Mouse (Mus musculus) CH12.LX (cell line): ENCODE results near the gene Tmem39b. TPM values are rescaled to one million over a fixed set of nuclear protein-coding genes. Genes with fewer than 3 reads are reported as not detected.

Experiments
- DNase-seq: peaks from one replicate; pipeline ENCODE4 v3.0.0-alpha.2; 2013; ENCODE audit errors: extremely low read depth
- H3K27ac ChIP-seq: 2 replicates; pipeline ENCODE4 v1.5.1; 2012; ENCODE audit warnings: low read depth, mild to moderate bottlenecking, control low read depth, moderate library complexity; ENCODE audit not compliant: insufficient read depth
- H3K27me3 ChIP-seq: replicated peaks from 2 replicates; pipeline ENCODE3; 2012; ENCODE audit warnings: inconsistent platforms
- H3K36me3 ChIP-seq, 2 experiments: replicated peaks in 1 of 2; 2 replicates each; pipeline versions ENCODE3 to v1.6.1; 2012; ENCODE audit warnings: inconsistent platforms in 1 of 2, low read length in 1 of 2, mild to moderate bottlenecking in 1 of 2, mixed read lengths in 1 of 2, moderate library complexity in 1 of 2; ENCODE audit not compliant: control insufficient read depth in 1 of 2, insufficient read depth in 1 of 2
- H3K4me1 ChIP-seq, 2 experiments: 2 replicates each; pipeline ENCODE4 v1.6.1; 2012; ENCODE audit warnings: inconsistent platforms in 1 of 2, moderate library complexity in 1 of 2; ENCODE audit not compliant: insufficient read depth in 2 of 2, control insufficient read depth in 1 of 2
- H3K4me2 ChIP-seq: 2 replicates; pipeline ENCODE4 v1.6.1; 2012; ENCODE audit warnings: low read depth, mild to moderate bottlenecking, control low read depth; ENCODE audit not compliant: poor library complexity, insufficient read depth, severe bottlenecking
- H3K4me3 ChIP-seq, 3 experiments: fragments of 150-350 bp in 1 of 3; sonication (generic) in 1 of 3; replicated peaks in 1 of 3; 2 replicates each; pipeline versions ENCODE3 to v1.5.1; 2011 to 2012; ENCODE audit warnings: low read depth in 2 of 3, low read length in 2 of 3, mild to moderate bottlenecking in 2 of 3, moderate library complexity in 2 of 3, control low read depth in 1 of 3, improper control_type of control experiment in 1 of 3, inconsistent platforms in 1 of 3, mixed read lengths in 1 of 3; ENCODE audit not compliant: poor library complexity in 1 of 3
- H3K79me2 ChIP-seq: replicated peaks from 2 replicates; pipeline ENCODE4 v1.6.1; 2012; ENCODE audit warnings: mild to moderate bottlenecking, moderate library complexity; ENCODE audit not compliant: control insufficient read depth, poor library complexity, insufficient read depth, severe bottlenecking; ENCODE audit errors: extremely low read depth
- H3K9ac ChIP-seq: 2 replicates; pipeline ENCODE4 v1.6.1; 2012; ENCODE audit warnings: low read depth, mild to moderate bottlenecking, control low read depth, moderate library complexity; ENCODE audit not compliant: insufficient read depth
- H3K9me3 ChIP-seq: replicated peaks from 2 replicates; pipeline ENCODE3; 2012; ENCODE audit warnings: low read length, inconsistent platforms, mixed read lengths
- BHLHE40 ChIP-seq: IDR thresholded peaks from 2 replicates; pipeline ENCODE4 v1.6.1; 2011; ENCODE audit warnings: mild to moderate bottlenecking, low read depth, low read length, improper control_type of control experiment
- CTCF ChIP-seq, 2 experiments: IDR thresholded peaks in 1 of 2; conservative IDR thresholded peaks in 1 of 2; 2 replicates each; pipeline ENCODE4 v1.5.1; 2011 to 2012; ENCODE audit warnings: low read depth in 2 of 2, low read length in 2 of 2, improper control_type of control experiment in 1 of 2, inconsistent platforms in 1 of 2, mild to moderate bottlenecking in 1 of 2, moderate library complexity in 1 of 2
- E2F4 ChIP-seq: IDR thresholded peaks from 2 replicates; pipeline ENCODE4 v1.6.1; 2011; ENCODE audit warnings: low read depth, low read length, improper control_type of control experiment; ENCODE audit not compliant: insufficient replicate concordance
- ELF1 ChIP-seq: IDR thresholded peaks from 2 replicates; pipeline ENCODE4 v1.6.1; 2014; ENCODE audit warnings: low read depth, mild to moderate bottlenecking, inconsistent platforms, low read length, improper control_type of control experiment
- HCFC1 ChIP-seq: IDR thresholded peaks from 2 replicates; pipeline ENCODE4 v1.6.1; 2012; ENCODE audit warnings: low read depth, mild to moderate bottlenecking, inconsistent platforms, low read length, improper control_type of control experiment
- IRF4 ChIP-seq: IDR thresholded peaks from 2 replicates; pipeline ENCODE4 v1.6.1; 2014; ENCODE audit warnings: low read depth, mild to moderate bottlenecking, inconsistent platforms, low read length, improper control_type of control experiment
- JUN ChIP-seq: IDR thresholded peaks from 2 replicates; pipeline ENCODE4 v1.6.1; 2011; ENCODE audit warnings: low read depth, mild to moderate bottlenecking, low read length, improper control_type of control experiment, moderate library complexity; ENCODE audit not compliant: insufficient read depth
- JUND ChIP-seq: conservative IDR thresholded peaks from 2 replicates; pipeline ENCODE4 v1.6.1; 2011; ENCODE audit warnings: low read depth, low read length, improper control_type of control experiment
- KAT2A ChIP-seq: IDR thresholded peaks from 2 replicates; pipeline ENCODE4 v1.6.1; 2012; ENCODE audit warnings: low read length, improper control_type of control experiment, inconsistent platforms; ENCODE audit not compliant: insufficient replicate concordance
- MAFK ChIP-seq: IDR thresholded peaks from 2 replicates; pipeline ENCODE4 v1.6.1; 2011; ENCODE audit warnings: low read length, improper control_type of control experiment; ENCODE audit not compliant: insufficient replicate concordance
- MAX ChIP-seq: IDR thresholded peaks from 2 replicates; pipeline ENCODE4 v1.6.1; 2011; ENCODE audit warnings: low read length, improper control_type of control experiment
- MAZ ChIP-seq: IDR thresholded peaks from 2 replicates; pipeline ENCODE4 v1.6.1; 2012; ENCODE audit warnings: low read depth, mild to moderate bottlenecking, inconsistent platforms, low read length, improper control_type of control experiment, moderate library complexity
- MXI1 ChIP-seq: IDR thresholded peaks from 2 replicates; pipeline ENCODE4 v1.6.1; 2011; ENCODE audit warnings: mild to moderate bottlenecking, low read depth, low read length, improper control_type of control experiment
- NELFE ChIP-seq: IDR thresholded peaks from 2 replicates; pipeline ENCODE4 v1.6.1; 2011; ENCODE audit warnings: low read depth, low read length, improper control_type of control experiment
- NRF1 ChIP-seq: IDR thresholded peaks from 2 replicates; pipeline ENCODE4 v1.6.1; 2014; ENCODE audit warnings: low read depth, mild to moderate bottlenecking, inconsistent platforms, low read length, improper control_type of control experiment, moderate library complexity
- POLR2A ChIP-seq: IDR thresholded peaks from 2 replicates; pipeline ENCODE4 v1.6.1; 2011; ENCODE audit warnings: low read depth, mild to moderate bottlenecking, improper control_type of control experiment, low read length
- POLR2AphosphoS2 ChIP-seq: IDR thresholded peaks from 2 replicates; pipeline ENCODE4 v1.6.1; 2011; ENCODE audit warnings: low read depth, low read length, improper control_type of control experiment
- RAD21 ChIP-seq: IDR thresholded peaks from 2 replicates; pipeline ENCODE4 v1.6.1; 2011; ENCODE audit warnings: low read depth, mild to moderate bottlenecking, low read length, improper control_type of control experiment, moderate library complexity
- RCOR1 ChIP-seq: conservative IDR thresholded peaks from 2 replicates; pipeline ENCODE4 v1.6.1; 2012; ENCODE audit warnings: low read depth, mild to moderate bottlenecking, inconsistent platforms, low read length, improper control_type of control experiment
- SIN3A ChIP-seq: IDR thresholded peaks from 2 replicates; pipeline ENCODE4 v1.6.1; 2012; ENCODE audit warnings: low read length, improper control_type of control experiment, inconsistent platforms
- SMC3 ChIP-seq: IDR thresholded peaks from 2 replicates; pipeline ENCODE4 v1.6.1; 2011; ENCODE audit warnings: low read depth, low read length, improper control_type of control experiment
- TBP ChIP-seq: conservative IDR thresholded peaks from 2 replicates; pipeline ENCODE4 v1.6.1; 2011; ENCODE audit warnings: low read depth, low read length, improper control_type of control experiment
- TCF12 ChIP-seq: IDR thresholded peaks from 2 replicates; pipeline ENCODE4 v1.6.1; 2014; ENCODE audit warnings: low read depth, mild to moderate bottlenecking, inconsistent platforms, low read length, improper control_type of control experiment
- UBTF ChIP-seq: IDR thresholded peaks from 2 replicates; pipeline ENCODE4 v1.6.1; 2012; ENCODE audit warnings: low read depth, mild to moderate bottlenecking, inconsistent platforms, low read length, improper control_type of control experiment, moderate library complexity
- USF1 ChIP-seq: IDR thresholded peaks from 2 replicates; pipeline ENCODE4 v1.6.1; 2014; ENCODE audit warnings: low read depth, mild to moderate bottlenecking, inconsistent platforms, low read length, improper control_type of control experiment
- USF2 ChIP-seq: conservative IDR thresholded peaks from 2 replicates; pipeline ENCODE4 v1.6.1; 2011; ENCODE audit warnings: low read depth, low read length, improper control_type of control experiment
- ZKSCAN1 ChIP-seq: IDR thresholded peaks from 2 replicates; pipeline ENCODE4 v1.6.1; 2012; ENCODE audit warnings: low read depth, inconsistent platforms, low read length, improper control_type of control experiment, borderline replicate concordance
- ZMIZ1 ChIP-seq: IDR thresholded peaks from 2 replicates; pipeline ENCODE4 v1.6.1; 2012; ENCODE audit warnings: low read depth, mild to moderate bottlenecking, inconsistent platforms, low read length, improper control_type of control experiment
- dilution Hi-C: fragments of 300-500 bp; cut with MboI; formaldehyde crosslinking; loops from 2 replicates; pipeline ENCODE4 v1.14.3; 2020; ENCODE audit warnings: low sequenced_read_pairs; ENCODE audit not compliant: extremely low pct_unique_long_range_greater_than_20kb, extremely low pct_ligation_motif_present
- in situ Hi-C: fragments of 300-500 bp; cut with MboI; formaldehyde crosslinking; loops from 3 replicates; pipeline ENCODE4 v1.14.3; 2019; ENCODE audit warnings: low sequenced_read_pairs, low pct_ligation_motif_present, low pct_unique_long_range_greater_than_20kb, mixed read lengths
- polyA plus RNA-seq: library from polyadenylated mRNA; unstranded; fragments of >175 nt; gene quantifications from 2 replicates; pipeline ENCODE4 v1.2.1, GENCODE M21; 2012; ENCODE audit warnings: low read depth; ENCODE audit not compliant: insufficient read length
- total RNA-seq, 2 experiments: library from RNA; depleted of rRNA; stranded (reverse); fragments of 300-350 nt in 1 of 2; fragments of >200 nt in 1 of 2; gene quantifications; 2 replicates each; pipeline ENCODE4 v1.2.3; 2012 to 2014

The Tmem39b gene
- total and polyA plus RNA-seq, 3 experiments = 11.3 to 37.7 (median 14.6) TPM

GRCm38 (mm10) chr4:129702454-129702853 is 5.8 kb upstream of the Tmem39b start:
- dilution Hi-C loops (no loop called here), in situ Hi-C loops (loop anchor here (5.0 to 25.0 kb wide), 3 partner anchors 70 to 385 kb away; no protein-coding TSS in a partner anchor)
- no peaks in the 10 kb centered on the region for H3K79me2 ChIP-seq
- no peak overlapping the region for H3K27ac ChIP-seq
- peak; percentile 27 for DNase-seq
- H3K9me3 ChIP-seq = no peaks in the 10 kb centered on the region
- no peak overlapping the region for H3K4me2 ChIP-seq
- H3K4me1 ChIP-seq = peaks cover 5 to 18% of the 10 kb centered on the region in 2 experiments
- H3K27me3 ChIP-seq = no peaks in the 10 kb centered on the region
- H3K4me3 ChIP-seq = no peak overlapping the region
- TF ChIP-seq E2F4 (no peak), MXI1 (no peak), KAT2A (no peak), TBP (no peak), SMC3 (no peak), UBTF (no peak), TCF12 (no peak), BHLHE40 (no peak), ELF1 (no peak), JUN (no peak), RCOR1 (no peak), SIN3A (no peak), MAFK (no peak), POLR2AphosphoS2 (no peak), POLR2A (no peak), USF2 (no peak), ZKSCAN1 (no peak), MAZ (no peak)
- H3K9ac ChIP-seq = no peak overlapping the region
- peaks cover 22 to 61% of the 10 kb centered on the region in 2 experiments for H3K36me3 ChIP-seq

DNA sequence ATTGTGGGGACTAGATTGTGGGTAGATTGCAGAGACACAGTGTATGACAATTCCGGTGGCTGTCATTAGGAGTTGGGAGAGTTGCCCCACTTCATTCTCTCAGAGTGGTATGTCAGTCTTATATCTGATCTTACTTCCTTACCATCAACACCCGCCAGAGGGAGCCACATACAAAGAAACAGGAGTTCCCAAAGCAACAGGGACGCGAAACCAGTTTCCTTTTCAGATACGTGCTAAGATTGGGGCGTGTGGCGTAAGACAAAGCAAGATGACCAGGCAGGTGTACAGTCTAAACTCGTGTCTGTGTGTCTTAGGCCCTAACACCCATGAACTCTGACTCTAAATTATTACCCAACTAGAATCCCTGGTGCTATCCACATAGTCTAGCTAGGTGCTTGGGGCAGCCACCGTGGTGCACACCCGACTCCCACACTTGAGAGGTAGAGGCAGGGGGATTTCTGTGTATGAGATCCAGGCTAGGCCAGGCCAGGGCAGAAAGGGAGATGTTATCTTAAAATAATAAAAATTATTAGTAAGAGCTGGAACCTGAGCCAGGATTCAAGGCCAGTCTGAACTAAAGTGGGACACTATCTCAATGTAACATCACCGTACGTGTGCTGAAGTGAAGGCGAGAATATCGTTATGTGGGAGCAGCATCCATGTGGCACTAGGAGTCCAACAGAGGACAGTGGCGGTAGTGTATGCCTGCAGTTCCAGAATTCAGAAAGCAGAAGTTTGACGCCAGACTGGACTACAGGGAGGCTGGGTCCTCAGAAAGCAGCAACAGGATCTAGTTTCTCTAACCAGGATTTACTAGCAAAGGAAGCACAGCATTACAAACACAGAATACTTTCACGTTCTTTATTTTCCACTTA is 5.1 kb upstream of the Tmem39b start:
- H3K9me3 ChIP-seq = no peaks in the 10 kb centered on the region
- no peaks in the 10 kb centered on the region for H3K27me3 ChIP-seq
- DNase-seq = peak; percentile 90
- H3K36me3 ChIP-seq = peaks cover 22 to 57% of the 10 kb centered on the region in 2 experiments
- H3K27ac ChIP-seq = no peak overlapping the region
- H3K4me1 ChIP-seq = peaks cover 5 to 24% of the 10 kb centered on the region in 2 experiments
- H3K4me2 ChIP-seq = no peak overlapping the region; the same call in 1 of the 2 replicates
- dilution Hi-C loops (no loop called here), in situ Hi-C loops (loop anchor here (5.0 to 25.0 kb wide), 3 partner anchors 71 to 386 kb away; no protein-coding TSS in a partner anchor)
- H3K4me3 ChIP-seq = no peak overlapping the region
- no peaks in the 10 kb centered on the region for H3K79me2 ChIP-seq
- no peak overlapping the region for H3K9ac ChIP-seq
- TF ChIP-seq TBP (no peak), RCOR1 (no peak), USF1 (no peak), SIN3A (peak; percentile 97), TCF12 (no peak), UBTF (no peak), MAFK (no peak), NELFE (no peak), IRF4 (peak; percentile 94), JUND (no peak), JUN (no peak), CTCF (conservative IDR thresholded peaks at IDR 0.05 in 1 of 2, IDR thresholded peaks at IDR 0.05 in 1 of 2; ENCODE audit: low read depth in 2 of 2, low read length in 2 of 2) (peak; percentile 61 to 90), HCFC1 (peak; percentile 26; the same call in 1 of the 2 replicates), KAT2A (no peak), NRF1 (no peak), ZKSCAN1 (no peak), MAX (no peak; the same call in 1 of the 2 replicates), MAZ (no peak), ZMIZ1 (0 out of 2 replicates have a peak, but pooled peaks have one; percentile 48), E2F4 (no peak), RAD21 (peak; percentile 90), MXI1 (peak; percentile 97)
